Mouse (Mus musculus) midbrain, embryonic 13.5 days (tissue): Measurements from ENCODE around the gene Abcb1a. TPM values are rescaled to one million over a fixed set of nuclear protein-coding genes. Genes with fewer than 3 reads are reported as not detected.
"Not testable (repeated sequence)": the region's sequence is repeated elsewhere in the genome, so short reads cannot be mapped to it uniquely, and the experiment has no call there.

ENCODE experiments used
- ATAC-seq: fragments of 200-750 bp; cut with Nextera tagmentation; 2 replicates; pipeline ENCODE4 v1.8.0; 2017; ENCODE audit warnings: mild to moderate bottlenecking, moderate TSS enrichment, moderate library complexity
- H3K27ac ChIP-seq: fragments of 300-500 bp; sonication (generic); 2 replicates; pipeline ENCODE4 v1.5.1; 2015; ENCODE audit warnings: inconsistent platforms, mild to moderate bottlenecking, moderate library complexity
- H3K27me3 ChIP-seq: fragments of 300-500 bp; sonication (generic); 2 replicates; pipeline ENCODE4 v1.6.1; 2015; ENCODE audit warnings: mild to moderate bottlenecking, inconsistent platforms
- H3K36me3 ChIP-seq: fragments of 300-500 bp; sonication (generic); 2 replicates; pipeline ENCODE4 v1.6.1; 2015; ENCODE audit warnings: mild to moderate bottlenecking, inconsistent platforms
- H3K4me1 ChIP-seq: fragments of 300-500 bp; sonication (generic); replicated peaks from 2 replicates; pipeline ENCODE4 v1.6.1; 2015; ENCODE audit warnings: inconsistent platforms
- H3K4me2 ChIP-seq: fragments of 300-500 bp; sonication (generic); replicated peaks from 2 replicates; pipeline ENCODE4 v1.6.1; 2015; ENCODE audit warnings: moderate library complexity, mild to moderate bottlenecking, inconsistent platforms
- H3K4me3 ChIP-seq: fragments of 300-500 bp; sonication (generic); replicated peaks from 2 replicates; pipeline ENCODE4 v1.5.1; 2015; ENCODE audit warnings: mild to moderate bottlenecking, inconsistent platforms
- H3K9ac ChIP-seq: fragments of 300-500 bp; sonication (generic); replicated peaks from 2 replicates; pipeline ENCODE4 v1.6.1; 2015; ENCODE audit warnings: mild to moderate bottlenecking, inconsistent platforms
- H3K9me3 ChIP-seq: fragments of 300-500 bp; sonication (generic); 2 replicates; pipeline ENCODE4 v1.6.1; 2016; ENCODE audit warnings: mild to moderate bottlenecking, inconsistent platforms
- WGBS: fragments of 180-500 bp; shearing (Covaris S2); methylation state at CpG from one replicate; pipeline ENCODE4 v1.1.7; 2015; 5-methylcytosine and 5-hydroxymethylcytosine counted together
- polyA plus RNA-seq: library from polyadenylated mRNA; unstranded; fragments of >200 nt; fragmentation: Nextera tagmentation; extraction: Ambion mirVana; gene quantifications from 2 replicates; pipeline ENCODE4 v1.2.1, GENCODE M21; 2015

Abcb1a gene
- polyA plus RNA-seq, 1 experiment from 2014 or later = 1.3 TPM

DNA sequence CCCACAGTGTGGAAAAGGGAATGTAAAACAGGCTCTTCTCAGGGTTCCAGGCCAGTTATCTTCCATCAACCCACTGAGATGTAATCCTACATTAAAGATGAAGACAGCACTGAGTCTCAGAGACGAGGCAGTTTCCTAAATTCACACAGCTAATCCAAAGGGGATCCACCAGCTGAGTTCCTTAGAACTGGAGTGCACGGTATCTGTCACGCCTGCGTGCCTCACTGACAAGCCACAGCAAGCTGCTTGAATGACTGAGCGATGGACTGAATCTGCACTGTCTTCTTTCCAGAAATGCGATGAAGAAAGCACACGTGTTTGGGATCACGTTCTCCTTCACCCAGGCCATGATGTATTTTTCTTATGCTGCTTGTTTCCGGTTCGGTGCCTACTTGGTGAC lies 73.4 kb downstream of the Abcb1a start:
- not testable (repeated sequence) for H3K27ac ChIP-seq, H3K36me3 ChIP-seq, H3K9me3 ChIP-seq, H3K9ac ChIP-seq, H3K4me2 ChIP-seq, ATAC-seq, H3K4me1 ChIP-seq, H3K4me3 ChIP-seq, H3K27me3 ChIP-seq
- 59% methylated on average over 10 of the region's 10 CpGs for WGBS

DNA sequence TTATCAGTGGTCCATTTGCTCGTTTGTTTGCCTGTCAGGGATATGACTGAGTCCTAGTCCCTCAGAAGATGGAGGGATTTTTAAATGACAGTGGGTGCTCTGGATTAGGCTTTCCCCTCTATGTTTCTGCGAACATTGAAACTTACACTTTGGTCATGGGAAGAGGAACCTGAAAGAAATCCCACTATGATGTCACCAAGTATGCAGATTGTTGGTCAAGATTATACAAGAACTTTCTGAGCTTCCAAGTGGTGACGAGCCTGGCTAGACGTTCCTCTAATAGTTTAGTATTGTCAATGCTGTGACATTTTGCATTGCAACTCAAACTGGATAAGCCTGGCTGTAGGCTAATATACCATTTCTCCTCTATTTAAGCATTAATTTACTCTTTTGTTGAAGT lies 76.5 kb downstream of the Abcb1a start:
- Histone ChIP-seq H3K9ac (no peak overlapping the region), H3K36me3 (no peaks in the 10 kb centered on the region), H3K27me3 (no peaks in the 10 kb centered on the region), H3K4me1 (no peaks in the 10 kb centered on the region), H3K4me2 (no peak overlapping the region), H3K4me3 (no peak overlapping the region), H3K9me3 (no peaks in the 10 kb centered on the region), H3K27ac (no peak overlapping the region)
- ATAC-seq = no peak
- WGBS = 89% methylated on average over 4 of the region's 4 CpGs

DNA sequence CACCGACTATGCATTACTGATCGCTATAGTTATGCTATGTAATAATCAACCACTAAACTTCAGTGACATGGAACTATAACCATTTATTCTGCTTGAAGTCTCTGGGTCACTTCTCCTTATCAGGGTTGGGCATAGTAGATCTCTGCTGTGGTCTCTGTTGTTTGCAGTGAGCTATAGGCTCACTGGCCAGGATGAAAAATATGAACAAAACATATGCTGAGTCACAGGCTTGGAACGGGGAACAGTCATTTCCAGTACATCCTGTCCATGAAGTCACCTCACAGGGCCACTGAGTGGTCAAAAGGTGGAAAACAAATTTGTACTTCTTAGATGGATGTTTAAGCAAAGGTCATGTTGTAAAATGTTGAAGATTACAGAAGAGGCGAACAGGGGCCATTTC lies 77.2 kb downstream of the Abcb1a start:
- Histone ChIP-seq H3K9ac (no peak overlapping the region), H3K4me2 (no peak overlapping the region), H3K27me3 (no peaks in the 10 kb centered on the region), H3K36me3 (no peaks in the 10 kb centered on the region), H3K27ac (no peak overlapping the region), H3K9me3 (no peaks in the 10 kb centered on the region), H3K4me1 (no peaks in the 10 kb centered on the region), H3K4me3 (no peak overlapping the region)
- no peak for ATAC-seq
- 97% methylated on average over 4 of the region's 4 CpGs for WGBS

DNA sequence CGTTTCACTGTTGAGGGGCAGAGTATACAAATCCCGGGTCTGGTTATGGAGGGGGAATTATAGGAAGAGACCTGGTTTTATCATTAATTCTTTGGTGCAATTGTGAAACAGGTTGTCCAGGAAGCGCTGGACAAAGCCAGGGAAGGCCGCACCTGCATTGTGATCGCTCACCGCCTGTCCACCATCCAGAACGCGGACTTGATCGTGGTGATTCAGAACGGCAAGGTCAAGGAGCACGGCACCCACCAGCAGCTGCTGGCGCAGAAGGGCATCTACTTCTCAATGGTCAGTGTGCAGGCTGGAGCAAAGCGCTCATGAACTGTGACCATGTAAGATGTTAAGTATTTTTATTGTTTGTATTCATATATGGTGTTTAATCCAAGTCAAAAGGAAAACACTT lies 87.4 kb downstream of the Abcb1a start:
- not testable (repeated sequence) for H3K4me2 ChIP-seq, H3K4me1 ChIP-seq, H3K36me3 ChIP-seq, H3K9me3 ChIP-seq, H3K9ac ChIP-seq, ATAC-seq, H3K4me3 ChIP-seq, H3K27ac ChIP-seq, H3K27me3 ChIP-seq
- 92% methylated on average over 13 of the region's 13 CpGs for WGBS

DNA sequence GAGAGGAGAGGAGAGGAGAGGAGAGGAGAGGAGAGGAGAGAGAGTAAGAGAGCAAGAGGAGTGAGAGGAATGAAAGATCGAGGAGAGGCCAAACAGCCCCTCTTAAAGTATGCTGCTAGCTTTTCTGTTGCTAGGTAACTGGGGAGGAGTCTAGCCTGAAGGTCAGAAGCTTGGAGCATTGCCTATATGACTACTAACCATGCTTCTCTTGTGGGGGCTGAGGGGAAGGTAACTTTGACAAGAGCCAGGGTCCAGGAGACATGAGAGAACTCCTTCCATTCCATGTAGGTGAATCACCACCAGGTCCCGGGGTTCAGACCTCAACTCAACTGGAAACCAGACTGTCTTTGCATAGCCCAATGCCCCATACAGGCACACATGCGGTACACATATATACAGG lies 113.0 kb downstream of the Abcb1a start:
- H3K27ac ChIP-seq = no peak overlapping the region
- 71% methylated on average over 3 of the region's 3 CpGs for WGBS
- ATAC-seq = no peak

DNA sequence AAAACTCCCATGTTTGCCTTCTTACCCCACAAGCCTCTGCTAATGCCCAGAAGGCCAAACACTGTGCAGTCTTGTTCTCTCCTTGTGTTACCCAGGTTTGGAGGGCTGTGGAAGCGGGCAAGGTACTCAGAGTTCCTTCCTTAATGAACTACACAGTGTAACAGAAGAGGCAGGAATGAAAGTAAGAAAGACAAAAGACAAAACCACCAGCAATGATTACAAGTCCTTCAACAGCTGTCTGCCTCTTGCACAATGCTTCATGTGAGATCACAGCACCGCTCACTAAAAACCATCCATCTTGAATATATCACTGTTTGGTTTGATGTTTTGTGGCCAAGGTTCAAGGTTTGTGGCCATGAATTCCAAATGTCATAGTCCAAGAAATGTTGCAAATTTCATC lies 118.4 kb downstream of the Abcb1a start:
- Histone ChIP-seq H3K9me3 (no peaks in the 10 kb centered on the region), H3K4me1 (no peaks in the 10 kb centered on the region), H3K27ac (no peak overlapping the region), H3K4me2 (no peak overlapping the region), H3K27me3 (no peaks in the 10 kb centered on the region), H3K9ac (no peak overlapping the region), H3K36me3 (no peaks in the 10 kb centered on the region), H3K4me3 (no peak overlapping the region)
- 93% methylated on average over 2 of the region's 2 CpGs for WGBS
- ATAC-seq = no peak

More for the DNA sequence above, 113.0 kb downstream of the Abcb1a start:
- Histone ChIP-seq H3K36me3 (no peaks in the 10 kb centered on the region), H3K27me3 (no peaks in the 10 kb centered on the region), H3K9me3 (no peaks in the 10 kb centered on the region), H3K4me2 (no peak overlapping the region), H3K4me1 (no peaks in the 10 kb centered on the region), H3K9ac (no peak overlapping the region), H3K4me3 (no peak overlapping the region)

DNA sequence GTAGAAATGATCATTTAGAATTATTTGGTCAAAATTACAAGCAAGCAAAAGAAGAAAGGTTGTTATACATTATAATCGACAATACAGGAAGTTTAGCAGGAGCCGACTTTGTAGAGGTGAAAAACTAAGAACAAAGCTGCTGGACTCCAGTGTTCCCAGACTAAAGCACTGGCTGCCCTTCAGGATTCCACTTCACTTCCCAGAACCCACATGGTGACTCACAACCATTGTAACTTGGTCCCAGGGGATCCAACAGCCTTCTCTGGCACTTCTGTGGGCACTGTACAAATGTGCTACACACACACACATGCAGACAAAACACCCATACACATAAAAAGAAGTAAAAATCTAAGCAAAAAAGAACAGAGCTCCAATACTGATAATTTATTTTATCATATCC lies 118.9 kb downstream of the Abcb1a start:
- WGBS = 85% methylated on average over 2 of the region's 2 CpGs
- Histone ChIP-seq H3K4me1 (no peaks in the 10 kb centered on the region), H3K27ac (no peak overlapping the region), H3K27me3 (no peaks in the 10 kb centered on the region), H3K9me3 (no peaks in the 10 kb centered on the region), H3K4me3 (no peak overlapping the region), H3K9ac (no peak overlapping the region), H3K36me3 (no peaks in the 10 kb centered on the region), H3K4me2 (no peak overlapping the region)
- ATAC-seq = no peak

DNA sequence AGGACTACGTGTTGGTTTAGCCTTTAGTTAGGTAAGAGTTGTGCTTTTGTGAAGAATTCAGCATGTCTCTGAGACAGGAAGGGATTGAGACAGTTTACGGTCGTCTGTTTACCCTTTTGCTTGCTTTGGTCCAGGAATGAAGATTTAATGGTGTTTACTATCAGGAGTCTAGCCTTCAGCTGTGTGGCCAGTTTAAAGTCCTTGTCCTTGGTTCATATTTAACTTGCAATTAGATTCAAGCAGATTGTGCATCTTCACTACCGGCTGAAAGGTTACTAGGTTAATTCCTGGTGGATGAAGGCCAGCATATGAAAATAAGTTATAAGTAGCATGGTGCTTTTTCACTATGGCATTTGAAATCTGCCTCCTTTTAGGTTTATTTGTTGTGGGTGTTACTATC lies 132.4 kb downstream of the Abcb1a start:
- H3K9me3 ChIP-seq = no peaks in the 10 kb centered on the region
- no peak for ATAC-seq
- no peaks in the 10 kb centered on the region for H3K4me1 ChIP-seq
- H3K4me3 ChIP-seq = no peak overlapping the region
- H3K36me3 ChIP-seq = no peaks in the 10 kb centered on the region
- 87% methylated on average over 4 of the region's 4 CpGs for WGBS
- H3K4me2 ChIP-seq = no peak overlapping the region
- no peaks in the 10 kb centered on the region for H3K27me3 ChIP-seq
- H3K9ac ChIP-seq = no peak overlapping the region
- no peak overlapping the region for H3K27ac ChIP-seq

Other genes starting within 250 kb of the Abcb1a start
- 23.9 and 24.5 TPM in 2 replicates for gene Dbf4, start 237.4 kb upstream of the Abcb1a start, polyA plus RNA-seq
- 7.8 and 8.5 TPM in 2 replicates for gene Slc25a40, start 237.2 kb upstream of the Abcb1a start, polyA plus RNA-seq
- 32.2 and 34.7 TPM in 2 replicates for gene Rundc3b, start 37.1 kb upstream of the Abcb1a start, polyA plus RNA-seq
- 0.61 and 0.86 TPM in 2 replicates for gene Abcb1b, start 138.1 kb downstream of the Abcb1a start, polyA plus RNA-seq
- gene Abcb4, start 233.6 kb downstream of the Abcb1a start, polyA plus RNA-seq = 0.54 and 0.63 TPM in 2 replicates